In genomic region chr11:3914109-3914840, GRCm38 (mm10) we compare ENCODE assay signal across 8 mouse cellular contexts. TPM values are rescaled to one million over a fixed set of nuclear protein-coding genes. Genes with fewer than 3 reads are reported as not detected.
DNase-seq lines count a peak whose midpoint lies in the region; ATAC-seq lines count a peak whose summit lies in the region.

TSS of gene Slc35e4 (minus strand) at chr11:3914664.

- intact Hi-C loops in gastrocnemius, postnatal 14 days (cut with DNase I; ENCODE audit: low total_unique reads) = no loop called here
- intact Hi-C loops in left cerebral cortex, postnatal 14 days (cut with DNase I) = loop anchor here (5.0 kb wide), 1 partner anchor 107 kb away; no protein-coding TSS in a partner anchor

- peak; percentile 62 for ATAC-seq in inflammation-experienced regulatory T-cells, adult 6 months
- ATAC-seq in megakaryocyte-erythroid progenitor cell, adult 5-6 weeks (replicated peaks; ENCODE audit: low FRiP score, low TSS enrichment, poor library complexity, severe bottlenecking) = peak; percentile 59

- DNase-seq in adipocyte (ENCODE audit: low spot score) = peak; percentile 87
- peak; percentile 90 for DNase-seq in embryo, embryonic 10 days (ENCODE audit: low spot score)
- DNase-seq in gastrocnemius, postnatal 14 days = peak; percentile 81
- peak; percentile 79 to 86 for DNase-seq in left cerebral cortex, postnatal 14 days (ENCODE audit: low spot score in 2 of 2)
- DNase-seq in right cerebral cortex, postnatal 14 days = peak; percentile 88
- peak; percentile 70 to 83 for DNase-seq in urinary bladder, postnatal 36 days (ENCODE audit: low spot score in 2 of 2)

RNA-seq across cellular contexts. Expression of gene Slc35e4, which starts in this region (rescaled TPM):
- total RNA-seq in gastrocnemius, postnatal 14 days (2021) = 10 to 100 TPM; 17.4 to 20.3 TPM
- polyA plus RNA-seq in inflammation-experienced regulatory T-cells, adult 6 months (2017; shearing (Covaris generic)) = 1 to 10 TPM; 1.3 to 2.3 (median 1.5) TPM
- total RNA-seq in left cerebral cortex, postnatal 14 days (2021) = 10 to 100 TPM; 24.1 to 26.1 TPM
- total RNA-seq in megakaryocyte-erythroid progenitor cell, adult 5-6 weeks (2014; fragmentation: Nextera tagmentation) = 0.35 TPM in 1 of 2 replicates, not detected in the other
- total RNA-seq in megakaryocyte-erythroid progenitor cell, adult 5-6 weeks (2017) = 0.09 TPM in 1 of 2 replicates, not detected in the other

Comparison
In these comparisons a context has a peak if more than half of its experiments do, and no peak if none do; other contexts are left out.
1. Peak in every context shown above with its lines: DNase-seq and ATAC-seq.
2. RNA of gene Slc35e4 (total RNA-seq): 24.1 to 26.1 TPM in left cerebral cortex, postnatal 14 days and 17.4 to 20.3 TPM in gastrocnemius, postnatal 14 days; 0.09 to 0.35 TPM in megakaryocyte-erythroid progenitor cell, adult 5-6 weeks; every median in the first group is over 10 times any median in the second.
3. Peak in ATAC-seq in megakaryocyte-erythroid progenitor cell, adult 5-6 weeks; RNA of the gene not detected or under 1 TPM.